Mouse (Mus musculus) urinary bladder, postnatal 25 days (tissue): ENCODE results near the gene BC049352.

Experiments used
- DNase-seq: peaks from one replicate; pipeline ENCODE4 v3.0.0; 2022; ENCODE audit warnings: low spot score

Gene BC049352

DNA sequence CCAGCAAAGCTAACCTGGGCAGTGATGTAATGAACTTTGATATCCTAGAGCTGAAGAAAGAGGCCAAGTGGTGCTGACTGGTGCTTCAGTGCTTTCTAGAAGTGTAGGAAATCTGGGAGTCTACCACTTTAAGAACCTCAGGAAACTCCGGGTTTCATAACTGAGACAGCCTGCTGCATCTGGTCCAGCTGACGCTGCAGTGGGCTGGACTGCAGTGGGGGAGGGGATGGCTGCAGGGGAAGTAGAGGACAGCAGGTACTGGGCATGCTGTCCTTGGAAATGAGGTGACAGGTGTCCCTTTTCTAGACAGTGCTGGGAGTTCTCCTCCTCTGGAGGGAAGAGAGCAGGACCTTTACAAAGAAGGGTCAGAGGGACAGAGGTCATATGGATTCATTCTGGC lies at the start of gene BC049352:
Gene BC049352, plus strand, starts transcription at position 238 of the 400 bp plus-strand sequence.
- no peak for DNase-seq

DNA sequence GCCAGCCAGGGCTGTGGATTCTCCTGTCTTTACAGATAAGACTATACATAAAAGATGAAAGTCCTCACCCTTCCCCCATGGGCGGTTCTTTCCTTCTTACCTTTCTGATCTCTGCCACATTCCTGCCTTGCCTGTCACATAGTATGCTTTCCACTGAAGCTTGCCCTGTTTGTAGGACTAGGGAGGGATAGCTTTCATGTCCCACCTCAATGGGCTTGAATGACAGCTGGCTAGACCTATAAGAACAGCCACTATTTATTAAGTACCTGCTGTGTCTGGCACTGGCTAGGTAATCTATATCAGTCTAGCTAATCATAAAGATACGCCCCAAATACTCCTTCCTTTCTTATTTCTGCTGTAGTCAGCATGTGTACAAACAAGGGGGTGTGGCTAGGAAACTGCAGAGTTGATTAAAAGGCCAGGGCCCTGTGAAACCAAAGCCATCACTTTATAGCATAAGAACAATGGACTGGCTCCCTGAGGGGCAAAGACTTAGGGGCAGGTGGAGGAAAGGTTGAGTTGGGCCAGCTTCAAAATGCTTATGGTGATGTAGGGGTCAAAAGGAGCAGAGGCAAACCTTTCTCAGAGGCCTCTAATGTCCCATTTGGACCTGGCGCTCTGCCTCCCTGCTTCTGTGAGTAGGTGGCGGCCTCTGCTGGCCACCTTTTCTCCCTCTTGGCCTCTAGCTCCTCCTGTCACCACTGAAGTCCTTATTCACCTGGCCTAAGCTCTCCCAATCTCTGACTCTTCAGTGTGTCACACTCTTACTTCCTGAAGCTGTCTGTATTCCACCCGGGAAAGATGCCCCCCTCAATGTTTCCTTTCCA lies 48.1 kb upstream of the BC049352 start:
- DNase-seq, result peak; percentile 55

DNA sequence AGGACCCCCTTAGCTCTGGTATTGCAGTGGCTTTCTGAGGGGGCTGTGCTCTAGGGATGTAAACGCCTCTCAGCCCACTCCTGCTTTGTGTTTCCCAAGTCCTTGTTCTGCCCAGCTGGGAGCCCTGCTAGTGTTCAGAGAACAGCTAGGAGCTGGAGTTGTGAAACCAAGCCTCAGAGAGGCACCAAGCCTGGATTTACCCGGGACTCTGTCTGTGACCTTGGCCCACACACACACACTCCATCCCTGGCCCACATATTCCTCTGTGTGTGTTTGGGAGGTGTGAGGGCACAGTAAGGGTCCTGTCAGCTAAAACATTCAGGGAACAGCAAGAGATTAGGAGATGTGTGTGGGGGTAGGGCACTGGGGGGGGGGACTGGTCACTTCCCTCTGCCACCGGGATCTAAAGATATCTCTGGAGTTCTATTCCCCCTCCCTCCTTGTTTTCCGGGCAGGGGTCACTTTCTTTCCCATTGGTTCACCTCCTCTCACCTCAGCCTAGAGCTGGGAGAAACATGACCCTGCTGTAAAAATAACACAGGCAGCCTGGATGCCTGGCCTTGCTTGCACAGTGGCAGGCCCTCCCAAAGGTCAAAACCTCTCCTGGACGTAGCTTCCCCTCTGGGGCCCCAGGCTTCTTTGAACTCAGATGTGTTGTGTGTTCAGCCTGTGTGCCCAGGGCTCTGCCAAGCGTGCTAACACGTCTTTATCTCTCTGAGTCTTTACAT lies 45.2 kb upstream of the BC049352 start:
- DNase-seq, result no peak

DNA sequence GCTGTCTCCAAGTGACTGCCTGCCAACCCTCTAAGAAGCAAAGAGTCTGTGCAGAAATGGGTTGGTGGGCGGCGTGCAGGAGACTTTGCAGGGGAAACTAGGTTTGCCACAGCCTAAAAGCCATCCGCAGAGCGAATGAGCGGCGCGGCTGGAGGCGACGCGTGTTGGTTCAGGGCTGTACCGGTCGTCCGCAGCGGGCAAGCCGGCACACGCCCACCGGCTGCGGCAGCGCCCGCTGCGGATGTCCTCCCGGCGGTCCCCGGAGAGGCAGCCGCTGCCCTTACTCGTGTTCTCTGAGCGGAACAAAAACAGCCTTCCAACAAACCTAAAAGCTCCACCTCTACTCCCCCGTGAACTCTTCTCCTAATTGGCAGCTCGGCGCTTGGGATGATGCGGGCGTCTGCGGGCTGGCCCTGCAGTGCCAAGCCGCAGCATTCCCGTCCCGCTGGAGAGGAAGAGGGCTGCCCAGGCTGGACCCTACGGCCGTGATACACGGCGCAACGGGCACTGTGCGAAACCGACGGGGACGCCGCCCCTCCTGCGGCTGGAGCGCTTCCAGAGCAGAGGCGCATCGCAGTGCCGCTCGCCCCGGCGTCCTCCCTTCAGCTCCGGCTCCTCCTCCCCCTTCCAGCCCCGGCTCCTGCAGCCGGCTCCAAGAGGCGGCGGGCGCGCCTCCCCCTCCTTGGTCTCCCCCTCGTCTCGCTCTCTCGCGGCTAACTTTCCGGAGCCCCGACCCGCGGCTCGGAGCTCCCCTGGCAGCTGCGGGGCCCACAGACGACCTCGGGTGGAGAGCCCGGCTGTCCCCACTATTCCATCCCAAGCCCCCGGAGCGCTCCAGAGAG lies 43.4 kb upstream of the BC049352 start, which contains the start of gene Scn4b:
Gene Scn4b, plus strand, starts transcription at position 205 of the 842 bp plus-strand sequence.
- DNase-seq, result peak; percentile 24

DNA sequence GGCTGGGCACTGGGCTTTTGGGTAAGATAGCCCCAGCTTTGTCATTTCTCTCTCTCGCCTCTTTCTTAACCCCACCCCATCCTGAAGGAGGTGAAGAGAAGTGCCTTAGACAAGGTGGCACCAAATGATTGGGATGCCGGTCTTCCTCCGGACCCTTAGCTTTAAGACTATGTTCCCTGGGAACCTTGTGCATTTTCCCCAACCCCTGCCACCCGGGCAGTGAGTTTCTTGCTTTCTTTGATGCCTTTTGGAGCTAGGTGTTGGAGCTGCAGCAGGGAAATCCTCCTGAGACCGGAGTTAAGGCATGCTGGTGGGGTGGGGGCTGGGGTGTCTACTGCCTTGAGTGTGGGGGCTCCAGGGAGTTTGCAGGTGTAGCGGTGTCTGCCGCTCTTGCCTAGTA lies 42.7 kb upstream of the BC049352 start:
- DNase-seq, result no peak

DNA sequence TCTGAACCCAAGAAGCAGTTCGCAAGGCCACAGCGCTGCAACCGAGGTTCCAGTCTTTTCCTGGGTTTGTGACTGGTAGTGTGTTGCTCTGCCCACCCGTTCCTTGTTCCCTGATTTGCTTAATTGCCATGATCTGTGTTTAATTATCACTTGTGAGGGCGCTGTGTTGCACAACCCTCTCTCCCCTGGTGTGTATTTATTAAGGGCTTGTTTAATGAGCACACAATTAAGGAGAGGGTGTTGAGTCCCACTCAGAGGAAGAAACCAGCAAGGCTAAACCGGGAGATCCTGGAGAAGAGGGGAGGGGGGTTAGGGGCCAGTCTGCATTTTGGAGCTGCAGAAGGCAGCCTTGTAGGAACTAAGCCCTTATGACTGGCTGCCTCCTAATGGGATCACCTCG lies 40.9 kb upstream of the BC049352 start:
- no peak for DNase-seq

DNA sequence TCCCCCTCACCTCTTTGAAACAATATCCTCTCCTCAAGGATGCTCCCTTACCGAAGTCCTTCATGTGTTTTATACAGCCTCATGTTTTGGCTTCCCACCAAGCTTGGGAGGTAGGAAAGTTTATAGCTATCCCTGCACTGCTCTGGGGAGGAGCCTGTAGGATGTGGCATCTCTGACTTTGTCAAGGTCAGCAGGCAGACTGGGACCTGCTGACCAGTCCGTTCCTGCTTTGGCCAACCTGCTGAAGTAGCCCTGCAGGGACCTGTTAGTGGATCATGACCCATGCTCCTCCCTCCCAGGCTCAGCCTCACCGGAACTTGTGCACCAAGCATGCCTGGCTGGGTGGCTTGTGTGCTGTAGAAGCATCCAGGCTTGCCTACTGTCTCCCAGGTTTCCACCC lies 39.1 kb upstream of the BC049352 start:
- DNase-seq, result no peak

DNA sequence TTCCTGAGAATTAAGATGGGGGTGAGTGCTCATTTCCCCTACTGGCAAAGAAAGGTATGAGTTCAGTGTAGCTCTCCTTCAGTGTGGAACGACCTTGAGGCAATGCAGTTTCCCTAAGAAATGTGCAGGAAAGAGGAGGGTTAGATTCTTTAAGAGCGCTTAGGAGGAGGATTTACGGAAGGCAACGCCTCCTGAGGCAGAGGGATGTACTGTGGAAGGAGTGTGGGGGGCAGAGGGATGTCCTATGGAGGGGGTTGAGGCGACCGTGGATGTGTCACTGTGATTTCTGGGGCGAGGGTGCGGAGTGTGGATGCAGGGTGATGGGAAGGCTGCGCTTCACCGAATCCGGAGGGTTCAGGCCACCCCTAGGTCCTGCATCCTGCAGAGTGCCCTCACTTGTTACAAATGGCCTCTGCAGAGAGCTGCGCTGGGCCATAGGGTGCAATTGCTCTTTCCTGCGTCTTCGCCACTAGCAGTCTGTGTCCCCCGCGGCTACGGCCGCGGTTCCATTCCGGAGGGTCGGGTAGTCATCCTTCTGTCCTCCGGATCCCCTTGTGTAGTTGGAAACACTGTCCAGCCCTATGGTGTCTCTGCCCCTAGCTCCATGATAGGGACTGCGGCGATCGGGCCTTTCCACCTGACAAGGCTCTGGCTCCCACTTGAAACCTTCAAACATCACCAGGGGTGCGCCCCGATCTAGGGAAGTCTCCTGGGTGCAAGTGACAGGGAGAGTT lies 36.1 kb upstream of the BC049352 start:
- DNase-seq, result no peak

DNA sequence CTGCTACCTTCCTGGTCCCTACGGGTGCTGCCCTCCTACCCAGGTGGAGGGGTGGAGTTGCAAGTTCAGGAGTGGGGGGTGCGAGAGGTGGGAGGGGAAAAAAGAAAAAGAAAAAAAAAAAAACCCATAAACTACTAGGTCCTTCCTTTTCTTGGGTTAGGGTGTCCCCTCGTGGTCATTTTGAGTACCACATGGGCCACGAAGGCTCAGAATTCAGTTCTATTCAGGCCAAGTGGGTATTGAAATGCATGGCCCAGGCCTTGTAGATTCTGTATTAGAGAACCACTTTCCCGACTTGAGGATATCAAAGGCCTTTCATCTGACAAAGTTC lies 35.6 kb upstream of the BC049352 start:
- peak; percentile 63 for DNase-seq

DNA sequence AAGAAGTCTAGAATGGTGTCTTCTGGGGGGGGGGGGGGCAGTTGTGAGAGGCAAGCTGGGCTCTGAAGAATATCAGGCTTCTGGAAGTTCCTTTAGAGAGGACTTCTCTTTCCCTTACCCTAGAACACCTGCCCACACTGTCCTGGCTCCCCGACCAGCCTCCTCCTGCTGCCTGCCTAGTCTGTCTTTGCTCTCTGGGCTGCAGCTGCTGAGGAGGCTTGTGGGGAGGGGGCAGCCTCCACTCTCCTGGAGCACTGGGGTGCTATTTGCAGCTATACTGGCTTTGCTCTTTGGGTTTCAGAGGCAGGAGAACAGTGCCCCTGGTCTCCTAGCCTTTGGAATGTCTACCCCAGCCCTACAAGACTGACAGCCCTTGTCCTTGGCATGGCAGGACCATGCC lies 30.9 kb upstream of the BC049352 start:
- no peak for DNase-seq

DNA sequence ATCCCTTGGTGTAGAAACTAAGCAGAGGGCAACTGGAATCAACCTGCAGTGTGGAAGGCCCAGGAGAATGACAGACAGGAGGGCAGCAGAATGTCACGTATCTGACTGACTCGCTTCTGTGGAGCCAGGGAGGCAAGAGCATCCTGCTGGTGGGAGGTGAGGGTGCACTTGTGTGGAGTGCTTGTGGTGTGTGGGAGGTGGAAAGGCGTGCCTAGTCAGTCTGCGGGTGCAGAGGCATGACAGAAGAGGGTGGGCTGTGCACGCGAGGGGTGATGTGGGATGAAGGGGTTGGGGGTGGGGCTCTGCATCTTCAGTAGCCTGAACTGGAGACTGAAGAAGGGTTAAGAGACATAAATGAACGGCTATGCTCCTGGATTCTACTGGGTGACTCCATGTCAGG lies 28.4 kb upstream of the BC049352 start:
- DNase-seq, result no peak

DNA sequence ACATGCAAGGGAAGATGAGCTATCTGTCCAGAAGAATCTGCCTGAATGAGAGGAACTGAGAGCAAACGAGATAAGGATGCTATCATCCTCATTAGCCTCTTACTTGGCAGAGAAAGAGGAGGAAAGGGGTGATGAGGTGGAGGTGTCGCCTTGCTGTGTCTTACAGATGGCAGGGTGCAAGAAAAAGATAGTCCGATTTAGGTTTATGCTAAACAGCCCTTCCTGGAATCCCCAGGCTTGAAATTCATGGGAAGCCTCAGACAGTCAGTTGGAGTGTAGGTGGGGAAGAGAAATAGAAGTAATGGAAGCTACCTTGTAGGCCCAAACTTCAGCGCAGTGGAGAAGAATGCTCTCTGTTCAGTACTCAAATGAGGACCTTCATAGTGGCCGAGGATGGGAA lies 13.9 kb upstream of the BC049352 start:
- DNase-seq, result no peak

DNA sequence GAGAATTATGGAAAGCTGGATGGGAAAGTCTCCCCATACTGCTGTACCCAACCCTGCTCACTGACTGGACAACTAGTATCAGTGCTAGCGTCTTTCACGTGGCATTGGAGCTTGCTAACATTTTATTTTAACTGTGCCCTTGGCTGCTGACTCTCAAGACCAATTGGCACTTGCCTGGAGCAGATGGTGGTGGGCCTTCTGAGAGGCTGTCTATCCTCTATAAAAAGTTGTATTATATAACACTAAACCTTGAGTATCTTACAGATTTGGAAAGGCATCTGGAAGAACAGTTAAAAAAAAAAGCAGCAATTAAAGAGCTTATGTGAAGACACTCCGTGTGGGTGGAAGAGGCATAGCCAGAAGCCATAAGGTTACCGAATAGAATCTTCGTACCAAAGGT lies 11.7 kb upstream of the BC049352 start:
- no peak for DNase-seq

DNA sequence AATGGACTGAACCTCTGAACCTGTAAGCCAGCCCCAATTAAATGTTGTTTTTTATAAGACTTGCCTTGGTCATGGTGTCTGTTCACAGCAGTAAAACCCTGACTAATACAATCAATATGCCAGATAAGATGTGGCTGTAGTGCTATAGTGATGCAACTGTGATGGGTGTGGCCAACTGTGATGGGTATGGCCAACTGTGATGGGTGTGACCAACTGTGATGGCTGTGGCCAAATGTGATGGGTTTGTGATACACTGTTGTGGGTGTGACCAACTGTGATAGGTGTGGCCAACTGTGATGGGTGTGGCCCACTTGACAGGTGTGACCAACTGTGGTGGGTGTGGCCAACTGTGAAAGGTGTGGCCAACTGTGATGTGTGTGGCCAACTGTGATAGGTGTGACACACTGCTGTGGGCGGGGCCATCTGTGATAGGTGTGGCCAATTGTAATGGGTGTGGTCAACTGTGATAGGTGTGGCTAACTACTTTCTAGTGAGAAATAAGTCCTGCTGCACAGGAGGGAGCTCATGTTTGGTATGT lies 10.7 kb upstream of the BC049352 start:
- no peak for DNase-seq

DNA sequence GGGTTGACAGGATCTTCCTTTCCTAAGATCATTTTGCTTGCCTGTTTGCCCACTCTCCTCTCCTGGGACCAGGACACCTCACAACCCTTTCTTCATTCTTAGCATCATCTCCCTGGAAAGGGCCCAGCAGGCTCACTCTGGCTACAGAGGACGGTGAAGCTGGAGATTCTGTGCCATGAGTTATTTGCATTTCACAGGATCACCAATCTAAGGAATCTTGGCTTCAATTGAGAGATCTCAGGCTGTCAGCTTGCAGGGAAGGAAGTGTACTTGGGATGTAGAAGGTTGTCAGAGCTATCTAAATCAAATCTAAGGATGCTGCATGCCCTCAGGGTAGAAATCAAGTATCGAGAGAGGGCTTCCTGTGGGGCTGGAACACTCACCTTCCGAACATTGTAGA lies 8.3 kb upstream of the BC049352 start:
- no peak for DNase-seq

DNA sequence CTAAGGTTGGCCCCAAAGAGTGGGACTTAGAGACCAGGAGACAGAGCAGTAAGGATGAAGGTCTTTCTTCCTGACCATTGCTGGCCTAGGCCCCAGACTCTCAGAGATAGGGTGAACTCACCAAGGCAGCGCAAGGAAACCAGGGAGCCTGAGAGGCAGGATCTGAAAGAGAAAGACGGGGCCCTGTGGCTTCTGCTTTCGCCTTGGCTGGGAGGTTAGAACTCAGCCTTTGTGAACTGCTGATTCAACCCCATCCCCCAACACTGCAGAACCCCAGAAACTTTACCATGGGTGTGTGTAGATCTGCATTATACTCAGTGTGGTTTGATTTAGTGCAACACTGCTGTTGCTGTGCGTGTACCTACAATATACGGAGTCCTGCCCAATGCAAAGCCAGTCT lies 2.5 kb upstream of the BC049352 start:
- DNase-seq, result no peak

DNA sequence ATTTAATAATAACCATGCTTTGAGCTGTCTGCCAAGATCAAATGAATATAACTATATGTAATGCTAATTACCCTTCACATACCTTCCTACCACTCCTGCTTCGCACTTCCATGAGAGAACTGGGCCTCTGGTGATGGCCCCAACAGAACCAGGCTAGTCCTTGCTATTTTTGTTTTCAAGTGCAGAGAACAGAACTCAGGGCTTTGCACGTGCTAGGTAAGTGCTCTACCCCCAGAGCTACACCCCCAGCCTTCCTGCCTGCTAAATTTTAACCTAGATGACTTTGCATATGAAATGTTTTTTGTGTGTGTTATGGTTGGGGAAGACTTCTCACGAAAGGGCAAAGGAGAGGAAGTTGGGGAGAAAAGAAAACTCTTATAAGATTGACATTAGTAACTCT lies 714 bp downstream of the BC049352 start:
- no peak for DNase-seq

DNA sequence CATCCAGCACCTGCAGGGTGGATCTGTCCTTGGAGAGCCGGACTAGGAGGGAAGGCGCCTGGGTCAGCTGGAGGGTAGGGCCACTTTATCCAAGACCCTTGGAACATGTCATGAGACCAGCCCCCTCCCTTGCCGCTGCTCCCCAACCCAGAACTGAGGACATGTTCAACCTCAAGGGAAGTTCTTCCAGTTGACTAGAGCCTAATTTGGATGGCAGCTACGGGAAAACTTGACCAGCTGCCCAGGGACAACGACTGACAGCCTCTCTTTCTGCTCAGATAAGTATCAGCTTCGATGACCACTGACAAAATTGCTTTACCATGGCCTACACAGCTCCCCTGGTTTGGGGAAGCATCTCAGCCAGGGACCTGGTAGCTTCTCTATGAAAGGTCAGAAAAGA lies 1.5 kb downstream of the BC049352 start:
- DNase-seq, result no peak

DNA sequence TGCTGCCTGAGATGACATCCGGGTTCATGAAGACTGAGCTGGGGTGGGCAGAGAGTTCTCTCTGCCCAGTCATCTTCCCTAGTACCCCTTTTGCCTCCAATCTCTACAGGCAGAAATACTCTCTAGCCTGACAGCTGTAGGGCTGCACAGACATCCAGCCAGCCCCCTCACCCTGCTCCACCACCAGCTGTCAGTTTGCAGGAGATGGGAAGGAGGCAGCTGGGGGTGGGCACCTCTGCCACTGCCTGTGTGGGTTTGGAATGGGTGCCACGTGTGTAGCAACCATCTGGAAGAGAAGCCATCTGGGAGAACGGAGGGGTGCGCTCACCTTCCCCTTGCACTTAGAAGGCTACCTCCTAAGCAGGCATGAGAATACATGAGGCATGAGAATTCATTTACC lies 3.4 kb downstream of the BC049352 start:
- no peak for DNase-seq

DNA sequence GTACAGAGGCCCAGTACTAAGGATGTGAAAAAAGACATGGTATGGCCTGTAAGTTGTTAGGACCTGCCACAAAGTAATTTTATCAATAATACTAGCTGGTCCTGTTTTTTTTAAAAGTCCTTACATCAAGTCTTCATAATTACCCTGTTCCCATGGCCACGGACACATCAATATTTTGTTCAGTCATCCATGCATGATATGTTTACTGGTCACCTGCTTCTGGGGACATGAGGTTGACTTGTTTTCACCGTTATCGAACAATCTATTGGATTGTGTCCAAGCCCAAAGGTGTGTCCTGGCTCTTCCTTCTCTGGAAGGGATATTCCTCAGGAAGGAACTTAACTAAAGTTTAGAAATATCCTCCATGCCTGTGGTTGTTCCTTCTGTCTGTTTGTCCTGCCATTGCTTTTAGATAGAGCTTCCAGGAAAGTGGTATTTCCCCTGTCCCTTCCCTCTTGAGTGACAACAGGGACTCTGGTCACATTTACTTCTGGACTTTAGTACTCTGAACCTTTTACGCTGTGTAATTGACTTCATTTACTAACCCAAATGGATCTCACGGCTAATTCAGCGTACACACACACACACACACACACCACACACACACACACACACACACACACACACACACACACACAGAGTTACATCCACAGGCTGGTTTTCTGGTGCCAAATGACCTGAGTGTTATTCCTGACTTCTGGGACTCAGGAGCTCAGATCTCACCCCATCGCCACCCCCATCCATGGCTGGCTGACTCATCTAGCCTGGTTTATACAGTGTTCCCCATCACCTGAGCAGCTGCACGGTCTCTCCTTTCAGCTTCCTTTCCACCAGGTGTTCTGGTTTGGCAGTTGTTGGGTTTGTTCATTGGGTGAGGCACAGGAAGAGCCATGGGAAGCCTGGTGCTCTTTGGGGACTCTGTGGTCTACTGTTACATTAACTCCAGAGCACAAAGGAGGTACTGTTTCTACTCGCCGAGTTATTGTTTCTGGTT lies 7.1 kb downstream of the BC049352 start:
- no peak for DNase-seq
